Comparison of ENCODE assay signal across 7 mouse cellular contexts in the genomic region with DNA sequence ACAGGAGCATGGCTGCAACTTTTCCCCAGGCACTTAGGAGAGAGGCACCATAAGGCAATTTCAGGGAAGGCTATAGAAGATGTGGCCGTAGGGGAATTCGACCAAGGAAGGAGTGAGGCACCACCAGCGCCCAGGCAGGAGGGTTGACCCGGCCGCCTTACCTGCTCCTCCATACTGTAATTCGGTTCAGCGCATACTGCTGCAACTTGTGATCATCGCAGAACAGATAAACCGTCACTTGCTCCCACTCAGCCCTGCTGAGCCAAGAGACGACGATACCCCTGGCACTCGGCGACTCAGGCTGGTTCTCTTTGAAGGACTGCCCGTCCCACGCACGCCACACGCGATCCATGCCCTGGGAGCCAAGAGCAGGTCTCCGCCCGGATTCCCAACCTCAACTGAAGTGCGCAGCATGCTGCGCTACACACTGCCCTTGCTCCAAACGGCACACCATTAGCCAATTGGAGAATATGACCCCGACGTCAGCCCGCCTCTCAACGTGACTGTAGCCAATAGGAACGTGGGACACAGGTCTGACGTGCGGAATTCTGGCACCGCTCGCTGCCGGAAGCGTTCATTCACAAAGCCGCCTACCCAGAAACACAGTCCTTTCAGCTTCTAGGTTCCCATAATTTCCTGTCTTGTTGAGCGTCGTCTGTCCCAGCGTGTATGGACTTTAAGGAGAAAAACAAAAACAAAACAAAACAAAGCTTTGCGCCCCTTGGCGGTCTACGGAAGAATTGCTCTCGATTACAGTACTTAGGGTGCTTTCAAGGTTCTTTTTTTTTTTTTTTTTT. TPM values are rescaled to one million over a fixed set of nuclear protein-coding genes. Genes with fewer than 3 reads are reported as not detected.
DNase-seq lines count a peak whose midpoint lies in the region; ATAC-seq and TF ChIP-seq lines count a peak whose summit lies in the region.

A gene (minus strand): TSS at position 466 of the 797 bp plus-strand sequence.

- ATAC-seq in intestine, postnatal 0 days: peak; percentile 100
- ATAC-seq in midbrain, embryonic 12.5 days (ENCODE audit: low FRiP score, low read depth): peak; percentile 100

- 17% methylated on average over 42 of the region's 42 CpGs for WGBS in embryonic facial prominence, embryonic 10.5 days
- WGBS in intestine, postnatal 0 days: 13% methylated on average over 42 of the region's 42 CpGs
- 26% methylated on average over 42 of the region's 42 CpGs for WGBS in midbrain, embryonic 12.5 days
- 8% methylated on average over 42 of the region's 42 CpGs for WGBS in small intestine, adult 2 months

- H3K9me3 ChIP-seq in embryonic facial prominence, embryonic 10.5 days: no peaks in the 10 kb centered on the region
- H3K9me3 ChIP-seq in intestine, postnatal 0 days (ENCODE audit: control insufficient read depth): no peaks in the 10 kb centered on the region
- no peaks in the 10 kb centered on the region for H3K9me3 ChIP-seq in midbrain, embryonic 12.5 days

- peak within 1 kb of the TSS; percentile 48; the same call in 1 of the 2 replicates for H3K27ac ChIP-seq in embryonic facial prominence, embryonic 10.5 days (replicated peaks)
- H3K27ac ChIP-seq in intestine, postnatal 0 days (ENCODE audit: low read depth, low read length): no peak within 1 kb of the TSS
- H3K27ac ChIP-seq in midbrain, embryonic 12.5 days (replicated peaks): no peak within 1 kb of the TSS
- H3K27ac ChIP-seq in small intestine, adult 2 months (ENCODE audit: insufficient read depth, low read depth, low read length): no peak within 1 kb of the TSS; the same call in 1 of the 2 replicates

- peak within 1 kb of the TSS; percentile 68 for H3K4me3 ChIP-seq in embryonic facial prominence, embryonic 10.5 days
- peak within 1 kb of the TSS; percentile 50 for H3K4me3 ChIP-seq in intestine, postnatal 0 days (ENCODE audit: low read depth, low read length)
- peak within 1 kb of the TSS; percentile 55 for H3K4me3 ChIP-seq in midbrain, embryonic 12.5 days
- H3K4me3 ChIP-seq in small intestine, adult 2 months (ENCODE audit: low read depth, low read length): peak within 1 kb of the TSS; percentile 94

- intact Hi-C loops in left cerebral cortex, postnatal 4 days (cut with DNase I): loop anchor here (10.0 kb wide), 1 partner anchor 242 kb away; a partner anchor contains a TSS

- H3K36me3 ChIP-seq in embryonic facial prominence, embryonic 10.5 days (replicated peaks): peaks cover 20% of the 10 kb centered on the region
- H3K36me3 ChIP-seq in intestine, postnatal 0 days (ENCODE audit: control insufficient read depth, insufficient read depth): no peaks in the 10 kb centered on the region
- peaks cover 6% of the 10 kb centered on the region; the same call in 1 of the 2 replicates for H3K36me3 ChIP-seq in midbrain, embryonic 12.5 days
- H3K36me3 ChIP-seq in small intestine, adult 2 months (ENCODE audit: control insufficient read depth, insufficient read depth, low read length): peaks cover 2% of the 10 kb centered on the region

- peak within 1 kb of the TSS; percentile 68 for H3K4me2 ChIP-seq in intestine, postnatal 0 days (replicated peaks; ENCODE audit: low read depth)
- H3K4me2 ChIP-seq in midbrain, embryonic 12.5 days (replicated peaks): peak within 1 kb of the TSS; percentile 66

- peak; percentile 87 for TF ChIP-seq POLR2A in small intestine, adult 2 months (IDR thresholded peaks at IDR 0.05; ENCODE audit: low read depth, low read length)

- peak; percentile 89 for DNase-seq in adrenal gland, postnatal 10 days
- DNase-seq in embryonic facial prominence, embryonic 10.5 days (ENCODE audit: low spot score): peak; percentile 90
- DNase-seq in gonadal fat pad, adult 2 months (ENCODE audit: low read depth): peak; percentile 54
- DNase-seq in left cerebral cortex, postnatal 4 days: peak; percentile 89

- H3K27me3 ChIP-seq in embryonic facial prominence, embryonic 10.5 days (replicated peaks; ENCODE audit: low read depth, poor library complexity, severe bottlenecking): peaks cover 13% of the 10 kb centered on the region
- H3K27me3 ChIP-seq in intestine, postnatal 0 days (replicated peaks; ENCODE audit: control insufficient read depth, insufficient read depth, low read length): no peaks in the 10 kb centered on the region
- H3K27me3 ChIP-seq in midbrain, embryonic 12.5 days: no peaks in the 10 kb centered on the region
- H3K27me3 ChIP-seq in small intestine, adult 2 months (ENCODE audit: control insufficient read depth, insufficient read depth, low read length): no peaks in the 10 kb centered on the region

- peaks cover 5% of the 10 kb centered on the region; the same call in 1 of the 2 replicates for H3K4me1 ChIP-seq in embryonic facial prominence, embryonic 10.5 days
- H3K4me1 ChIP-seq in intestine, postnatal 0 days (replicated peaks; ENCODE audit: control insufficient read depth, insufficient read depth, low read length): no peaks in the 10 kb centered on the region; the same call in 1 of the 2 replicates
- peaks cover 6% of the 10 kb centered on the region for H3K4me1 ChIP-seq in midbrain, embryonic 12.5 days
- no peaks in the 10 kb centered on the region; the same call in 1 of the 2 replicates for H3K4me1 ChIP-seq in small intestine, adult 2 months (ENCODE audit: control insufficient read depth, insufficient read depth, insufficient read length, low read length)

- peak; percentile 48 for TF ChIP-seq CTCF in intestine, postnatal 0 days (IDR thresholded peaks at IDR 0.05; ENCODE audit: low read depth)
- no peak for TF ChIP-seq CTCF in small intestine, adult 2 months (IDR thresholded peaks at IDR 0.05; ENCODE audit: extremely low read depth, insufficient read length, insufficient replicate concordance, low read depth, low read length)

- H3K9ac ChIP-seq in intestine, postnatal 0 days (ENCODE audit: low read depth, low read length): no peak within 1 kb of the TSS
- H3K9ac ChIP-seq in midbrain, embryonic 12.5 days (replicated peaks): peak within 1 kb of the TSS; percentile 55

RNA-seq across cellular contexts. Expression of the gene that starts here (rescaled TPM):
- total RNA-seq in adrenal gland, postnatal 10 days (2021): 10 to 100 TPM; 37.4 to 42.4 TPM
- 75.1 and 80.8 TPM in 2 replicates for polyA plus RNA-seq in embryonic facial prominence, embryonic 10.5 days (2016; fragmentation: Nextera tagmentation; extraction: Ambion mirVana)
- 13.7 and 23.4 TPM in 2 replicates for polyA plus RNA-seq in gonadal fat pad, adult 2 months (2012; rRNA removed)
- polyA plus RNA-seq in intestine, postnatal 0 days (2015; fragmentation: Nextera tagmentation; extraction: Ambion mirVana): 26.5 and 29.1 TPM in 2 replicates
- total RNA-seq in left cerebral cortex, postnatal 4 days (2021): 10 to 100 TPM; 83.7 to 88.4 TPM
- polyA plus RNA-seq in midbrain, embryonic 12.5 days (2016; fragmentation: Nextera tagmentation; extraction: Ambion mirVana): 69.1 and 70.7 TPM in 2 replicates
- 4.7 and 8.1 TPM in 2 replicates for polyA plus RNA-seq in small intestine, adult 2 months (2012; rRNA removed)
